Mouse (Mus musculus): ENCODE measurements around the gene Bcl7c.

Gene Bcl7c

GRCm38 (mm10) chr7:127685304-127686018, 23.3 kb downstream of the Bcl7c start:
- DNase-seq (ENCODE audit: low read depth, low spot score) = no peak

- DNase-seq (ENCODE audit: low read depth, low spot score) = no peak
These were observed 26.7 kb downstream of the Bcl7c start for GRCm38 (mm10) chr7:127681888-127682553.

- DNase-seq (ENCODE audit: low read depth, low spot score) = no peak
These were observed 28.2 kb downstream of the Bcl7c start for GRCm38 (mm10) chr7:127680541-127680940.

GRCm38 (mm10) chr7:127678811-127679210, 29.9 kb downstream of the Bcl7c start:
- DNase-seq (ENCODE audit: low read depth, low spot score) = no peak

GRCm38 (mm10) chr7:127677609-127678008, 31.1 kb downstream of the Bcl7c start:
- no peak for DNase-seq (ENCODE audit: low read depth, low spot score)

- peak; percentile 47 for DNase-seq (ENCODE audit: low read depth, low spot score)
These were observed 31.7 kb downstream of the Bcl7c start for GRCm38 (mm10) chr7:127677077-127677476.

- DNase-seq (ENCODE audit: low read depth, low spot score) = no peak
These were observed 33.3 kb downstream of the Bcl7c start for GRCm38 (mm10) chr7:127675391-127675811.

GRCm38 (mm10) chr7:127674977-127675376, 33.8 kb downstream of the Bcl7c start:
- DNase-seq (ENCODE audit: low read depth, low spot score) = peak; percentile 87

- no peak for DNase-seq (ENCODE audit: low read depth, low spot score)
These were observed 36.0 kb downstream of the Bcl7c start for GRCm38 (mm10) chr7:127672776-127673175.

GRCm38 (mm10) chr7:127671880-127672774, 36.6 kb downstream of the Bcl7c start:
- no peak for DNase-seq (ENCODE audit: low read depth, low spot score)

- no peak for DNase-seq (ENCODE audit: low read depth, low spot score)
These were observed 41.6 kb downstream of the Bcl7c start for GRCm38 (mm10) chr7:127667171-127667570.

GRCm38 (mm10) chr7:127666679-127667078, 42.1 kb downstream of the Bcl7c start:
- no peak for DNase-seq (ENCODE audit: low read depth, low spot score)

- DNase-seq (ENCODE audit: low read depth, low spot score) = no peak
These were observed 42.6 kb downstream of the Bcl7c start for GRCm38 (mm10) chr7:127666066-127666654.

- DNase-seq (ENCODE audit: low read depth, low spot score) = no peak
These were observed 45.8 kb downstream of the Bcl7c start for GRCm38 (mm10) chr7:127662926-127663325.

GRCm38 (mm10) chr7:127661833-127662232, 46.9 kb downstream of the Bcl7c start:
- no peak for DNase-seq (ENCODE audit: low read depth, low spot score)

GRCm38 (mm10) chr7:127660882-127661281, 47.9 kb downstream of the Bcl7c start:
- DNase-seq (ENCODE audit: low read depth, low spot score) = no peak

GRCm38 (mm10) chr7:127656946-127657345, 51.8 kb downstream of the Bcl7c start:
- peak; percentile 66 for DNase-seq (ENCODE audit: low read depth, low spot score)

GRCm38 (mm10) chr7:127654318-127654717, 54.4 kb downstream of the Bcl7c start:
- DNase-seq (ENCODE audit: low read depth, low spot score) = no peak

- peak; percentile 40 for DNase-seq (ENCODE audit: low read depth, low spot score)
These were observed 56.7 kb downstream of the Bcl7c start for GRCm38 (mm10) chr7:127652050-127652449.

- no peak for DNase-seq (ENCODE audit: low read depth, low spot score)
These were observed 57.1 kb downstream of the Bcl7c start for GRCm38 (mm10) chr7:127651624-127652023.

GRCm38 (mm10) chr7:127649206-127649605, 59.5 kb downstream of the Bcl7c start:
- no peak for DNase-seq (ENCODE audit: low read depth, low spot score)

Measured in forelimb bud, embryonic 11.5 days (tissue).